Mouse (Mus musculus) cerebellum, adult 9-11 months (tissue): ENCODE measurements around the gene Cchcr1.
"Not testable (repeated sequence)": the region's sequence is repeated elsewhere in the genome, so short reads cannot be mapped to it uniquely, and the experiment has no call there.

Experiments used
- DNase-seq: peaks from one replicate; pipeline ENCODE4 v3.0.0; 2022

Cchcr1 gene

DNA sequence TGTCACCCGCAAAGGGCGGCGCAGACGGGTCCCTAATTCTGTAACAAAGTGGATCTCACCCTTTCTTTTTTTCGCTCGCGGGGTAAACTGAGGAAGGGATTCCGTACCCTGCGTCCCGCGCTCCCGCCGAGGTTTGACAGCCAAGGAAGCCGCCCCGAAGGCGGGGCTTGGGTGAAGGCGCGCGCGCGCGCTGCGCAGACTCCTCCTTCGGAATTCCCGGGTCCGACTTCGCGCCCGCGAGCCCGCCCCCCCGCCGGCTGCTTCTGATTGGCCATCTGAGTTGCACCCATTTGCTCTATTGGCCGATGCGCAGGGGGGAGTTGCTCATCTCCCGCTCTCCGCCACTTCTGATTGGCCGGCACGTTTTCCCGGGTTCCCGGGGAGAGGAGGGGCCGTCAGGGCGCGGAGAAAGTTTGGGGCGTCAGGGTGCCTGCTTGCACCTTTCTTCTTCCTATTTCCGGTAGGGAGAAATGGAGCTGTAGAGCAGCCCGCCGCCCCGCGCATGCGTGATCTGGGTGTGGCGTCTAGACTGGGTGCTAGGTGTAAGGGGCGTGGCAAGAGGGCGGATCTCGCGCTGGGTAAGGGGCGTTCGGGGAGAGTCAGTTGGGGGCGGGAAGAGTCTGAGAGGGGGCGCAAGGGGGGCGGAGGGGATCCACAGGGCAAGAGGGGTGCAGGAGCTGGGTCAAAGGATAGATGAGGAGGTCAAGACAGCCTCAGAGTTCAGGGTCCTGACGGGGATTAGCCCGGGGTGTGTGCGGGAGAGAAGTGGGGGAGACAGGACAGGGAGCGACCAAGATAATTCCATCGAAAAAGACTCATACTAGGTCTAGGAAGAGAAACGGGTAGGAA, at the start of gene Cchcr1, which contains the start of gene Tcf19:
Gene Cchcr1 (plus strand): TSS at position 449 of the 849 bp plus-strand sequence.
Gene Tcf19 (minus strand): TSS at position 173 of the 849 bp plus-strand sequence.
- DNase-seq = peak; percentile 94

DNA sequence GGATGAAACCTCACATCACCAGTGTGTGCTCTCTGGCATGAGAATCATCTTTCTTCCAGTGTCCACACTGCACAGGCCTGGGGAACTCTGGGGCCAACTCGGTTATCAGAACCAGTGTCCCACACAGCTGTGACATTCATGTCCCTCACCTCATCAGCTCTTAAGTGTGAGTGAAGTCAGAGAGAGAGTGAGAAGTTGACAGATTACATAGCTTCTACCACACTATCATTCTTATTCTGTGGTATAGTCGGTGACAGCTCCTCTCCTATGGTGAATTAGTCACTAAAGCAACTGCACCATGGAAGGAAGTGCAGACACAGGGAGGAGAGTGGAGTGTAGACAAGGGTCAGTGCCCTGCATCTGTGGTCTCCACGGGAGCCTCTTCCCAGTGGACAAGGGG, 48.0 kb upstream of the Cchcr1 start:
- not testable (repeated sequence) for DNase-seq

DNA sequence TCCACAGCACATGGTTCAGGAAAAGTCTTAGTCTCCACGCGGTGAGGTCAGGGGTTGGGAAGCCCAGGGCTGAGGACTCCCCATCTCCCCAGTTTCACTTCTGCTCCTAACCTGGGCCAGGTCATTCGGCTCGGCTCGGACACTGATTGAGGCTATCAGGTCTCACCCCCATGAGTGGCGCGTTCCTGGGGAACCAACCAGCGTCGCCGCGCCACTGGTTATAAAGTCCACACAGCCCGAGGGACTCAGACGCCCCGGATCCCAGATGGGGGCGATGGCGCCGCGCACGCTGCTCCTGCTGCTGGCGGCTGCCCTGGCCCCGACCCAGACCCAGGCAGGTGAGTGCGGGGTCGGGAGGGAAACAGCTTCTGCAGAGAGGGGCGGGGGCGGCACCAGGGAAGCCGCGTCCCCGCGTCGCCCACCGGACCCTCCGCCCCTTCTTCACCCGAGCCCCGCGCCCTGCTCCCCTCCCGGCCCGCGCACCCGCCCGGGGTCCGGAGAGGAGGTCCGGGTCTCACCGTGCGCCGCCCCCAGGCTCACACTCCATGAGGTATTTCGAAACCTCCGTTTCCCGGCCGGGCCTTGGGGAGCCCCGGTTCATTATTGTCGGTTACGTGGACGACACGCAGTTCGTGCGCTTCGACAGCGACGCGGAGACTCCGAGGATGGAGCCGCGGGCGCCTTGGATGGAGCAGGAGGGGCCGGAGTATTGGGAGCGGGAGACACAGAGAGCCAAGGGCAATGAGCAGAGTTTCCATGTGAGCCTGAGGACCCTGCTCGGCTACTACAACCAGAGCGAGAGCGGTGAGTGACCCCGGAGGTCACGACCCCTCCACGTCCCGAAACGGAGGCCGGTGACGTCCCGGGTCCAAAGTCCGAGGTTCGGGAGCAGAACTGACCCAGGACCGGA, 46.8 kb upstream of the Cchcr1 start, which contains the start of gene H2-Q10:
Gene H2-Q10 (plus strand): TSS at position 248 of the 910 bp plus-strand sequence.
- no peak for DNase-seq

DNA sequence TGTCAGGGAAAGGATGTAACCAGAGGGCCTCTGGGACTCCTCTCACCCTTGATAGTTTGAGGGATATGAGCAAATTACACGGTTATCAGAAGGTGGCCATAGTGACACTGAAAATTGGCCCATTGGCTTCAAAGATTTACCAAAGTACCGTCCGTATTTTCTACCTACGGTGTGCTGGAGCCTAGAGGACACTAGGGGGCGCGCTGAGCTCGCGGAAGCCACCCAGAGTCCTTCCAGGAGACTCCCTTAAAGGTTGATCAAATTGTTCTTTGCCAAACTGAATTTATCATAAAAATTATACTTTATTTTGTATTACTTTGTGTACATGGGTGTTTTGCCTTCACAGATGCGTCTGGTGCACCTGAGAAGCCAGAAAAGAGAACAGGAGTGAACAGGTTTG, 32.8 kb upstream of the Cchcr1 start:
- DNase-seq = peak; percentile 11

DNA sequence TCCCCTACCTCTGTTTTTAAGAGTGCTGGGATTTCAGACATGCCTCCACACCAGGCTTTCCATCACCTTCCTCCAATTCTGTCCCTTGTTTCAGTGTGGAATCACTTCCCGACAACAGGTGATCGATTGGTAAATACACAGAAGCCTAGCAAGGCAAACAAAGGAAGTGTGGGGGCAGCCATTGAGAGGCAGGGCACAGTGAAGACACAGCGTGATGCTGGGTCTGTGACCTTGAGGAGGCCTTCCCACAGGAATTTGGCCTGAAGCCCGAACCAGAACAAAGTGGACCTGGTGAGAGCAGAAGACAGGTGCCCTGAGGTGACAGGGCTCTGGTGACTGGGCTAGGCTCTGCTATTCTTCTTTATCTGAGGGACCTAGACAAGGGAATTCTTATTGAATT, 31.2 kb upstream of the Cchcr1 start:
- no peak for DNase-seq

DNA sequence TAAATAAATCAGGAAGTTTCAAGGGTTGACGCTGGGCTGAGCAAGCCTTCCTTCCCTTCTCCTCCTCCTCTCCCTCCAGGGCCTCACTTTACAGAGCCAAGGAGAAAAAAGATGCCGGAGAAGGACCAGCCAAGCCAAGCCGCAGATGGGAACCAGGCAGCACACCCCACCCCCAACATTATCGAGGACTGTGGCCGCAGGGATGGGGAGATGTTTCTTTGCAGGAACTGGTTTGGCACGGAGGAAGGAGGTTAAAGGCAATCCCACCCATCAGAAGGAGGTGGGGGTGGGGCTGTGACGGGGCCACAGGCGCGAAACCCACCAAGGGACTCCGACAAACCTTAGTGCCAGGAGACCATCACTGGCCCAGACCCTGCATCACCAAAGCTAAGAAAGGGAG, 30.2 kb upstream of the Cchcr1 start:
- no peak for DNase-seq

DNA sequence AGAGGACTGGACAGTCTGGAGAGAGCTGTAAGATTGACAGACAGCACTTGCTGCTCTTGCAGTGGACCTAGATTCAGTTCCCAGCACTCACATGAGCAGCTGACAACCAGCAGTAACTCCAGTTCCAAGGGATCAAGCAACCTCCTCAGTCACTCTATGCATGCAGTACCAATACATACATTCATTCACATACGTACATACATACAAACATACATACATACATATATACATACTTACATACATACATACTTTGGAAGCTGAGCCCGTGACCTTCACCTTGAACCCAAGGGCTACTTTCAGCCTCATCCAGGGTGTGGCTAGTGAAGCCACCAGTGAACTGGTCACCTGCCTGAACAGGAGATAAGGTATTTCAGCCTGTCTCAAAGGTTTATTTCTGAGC, 28.9 kb upstream of the Cchcr1 start:
- no peak for DNase-seq

DNA sequence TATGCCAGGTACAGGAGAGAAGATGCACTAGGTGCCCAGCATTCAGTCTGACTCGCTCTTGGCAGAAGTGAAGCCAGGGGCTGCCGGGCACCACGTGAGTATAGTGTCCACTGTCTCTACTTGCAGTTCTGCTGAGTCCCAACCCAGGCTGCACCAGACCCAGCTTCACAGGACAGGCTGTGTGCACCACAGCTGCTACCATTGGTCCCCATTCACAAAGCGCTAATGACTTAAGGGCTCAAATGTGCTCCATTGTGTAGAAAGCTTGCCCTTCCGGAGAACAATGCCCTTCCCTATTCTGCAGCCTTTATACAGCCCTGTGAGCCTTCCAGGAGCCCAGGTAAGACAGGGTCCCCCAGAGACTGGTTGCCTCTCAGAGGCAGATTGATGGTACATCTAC, 26.6 kb upstream of the Cchcr1 start:
- no peak for DNase-seq

DNA sequence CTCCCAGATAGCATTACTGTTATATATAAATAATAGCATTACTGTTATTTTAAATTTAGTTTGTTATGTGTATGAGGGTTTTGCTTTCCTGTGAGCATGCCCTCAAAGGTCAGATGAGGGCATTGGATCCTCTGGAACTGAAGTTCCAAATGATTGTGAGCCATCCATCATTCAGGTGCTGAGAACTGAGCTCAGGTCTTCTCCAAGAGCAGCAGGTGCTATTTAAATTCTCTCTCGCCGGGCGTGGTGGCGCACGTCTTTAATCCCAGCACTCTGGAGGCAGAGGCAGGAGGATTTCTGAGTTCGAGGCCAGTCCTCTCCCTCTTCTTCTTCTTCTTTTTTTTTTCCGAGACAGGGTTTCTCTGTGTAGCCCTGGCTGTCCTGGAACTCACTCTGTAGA, 19.8 kb upstream of the Cchcr1 start:
- no peak for DNase-seq

DNA sequence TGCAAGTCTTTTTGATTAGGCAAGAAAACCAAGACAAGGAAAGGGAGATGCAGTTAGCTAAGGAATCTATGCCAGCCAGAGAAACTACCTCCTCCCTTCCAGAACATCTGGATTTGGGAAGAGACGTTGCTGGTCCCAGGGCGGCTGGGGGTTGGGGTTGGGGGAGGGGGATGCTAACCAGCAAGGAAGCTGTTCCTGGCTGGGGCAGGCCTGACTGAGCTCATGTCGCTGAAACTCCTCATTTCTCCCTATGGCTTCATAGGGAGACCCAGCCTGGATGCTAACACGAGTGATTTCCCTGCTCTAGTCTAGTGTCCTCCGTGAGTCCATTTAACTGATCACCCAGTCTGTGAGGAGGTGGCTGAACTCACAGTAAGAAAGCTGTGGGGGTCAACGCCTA, 14.7 kb upstream of the Cchcr1 start:
- DNase-seq = no peak

DNA sequence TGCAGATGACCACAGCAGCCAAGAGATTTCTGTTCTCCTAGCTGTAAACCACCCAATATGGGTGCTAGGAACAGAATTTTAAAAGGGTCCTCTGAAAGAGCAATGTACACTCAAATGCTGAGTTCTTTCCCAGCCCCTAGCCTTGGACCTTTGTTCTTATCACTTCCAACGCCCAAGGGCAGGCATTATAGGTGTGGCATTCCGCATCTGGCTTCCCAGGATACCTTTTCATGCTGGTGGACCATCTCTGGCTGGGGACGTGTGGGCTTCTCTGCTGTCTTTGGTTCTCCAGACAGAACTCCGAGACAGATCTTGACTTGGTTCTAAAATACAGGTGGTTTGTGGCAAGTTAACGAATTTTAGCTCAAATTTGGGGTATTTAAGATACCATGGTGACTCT, 14.1 kb upstream of the Cchcr1 start:
- DNase-seq = no peak

DNA sequence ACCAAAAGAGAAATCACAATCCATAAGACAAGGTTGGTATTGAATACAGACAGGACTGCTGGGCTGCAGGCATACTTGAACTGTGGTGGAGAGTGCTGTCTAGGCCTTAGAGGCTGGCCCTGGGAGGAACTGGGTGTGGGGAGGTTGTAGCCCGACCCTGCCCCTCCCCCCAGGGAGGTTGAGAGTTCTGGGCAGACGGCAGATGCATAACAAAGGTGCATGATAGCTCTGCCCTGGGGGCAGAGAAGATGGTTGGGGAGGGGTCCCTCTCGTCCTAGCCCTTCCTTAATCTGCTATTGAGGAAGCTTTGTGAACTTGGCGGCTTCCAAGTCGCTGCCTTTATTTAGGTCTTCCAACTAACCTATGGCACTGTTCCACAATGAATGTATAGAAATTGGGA, 13.1 kb upstream of the Cchcr1 start:
- DNase-seq = no peak

DNA sequence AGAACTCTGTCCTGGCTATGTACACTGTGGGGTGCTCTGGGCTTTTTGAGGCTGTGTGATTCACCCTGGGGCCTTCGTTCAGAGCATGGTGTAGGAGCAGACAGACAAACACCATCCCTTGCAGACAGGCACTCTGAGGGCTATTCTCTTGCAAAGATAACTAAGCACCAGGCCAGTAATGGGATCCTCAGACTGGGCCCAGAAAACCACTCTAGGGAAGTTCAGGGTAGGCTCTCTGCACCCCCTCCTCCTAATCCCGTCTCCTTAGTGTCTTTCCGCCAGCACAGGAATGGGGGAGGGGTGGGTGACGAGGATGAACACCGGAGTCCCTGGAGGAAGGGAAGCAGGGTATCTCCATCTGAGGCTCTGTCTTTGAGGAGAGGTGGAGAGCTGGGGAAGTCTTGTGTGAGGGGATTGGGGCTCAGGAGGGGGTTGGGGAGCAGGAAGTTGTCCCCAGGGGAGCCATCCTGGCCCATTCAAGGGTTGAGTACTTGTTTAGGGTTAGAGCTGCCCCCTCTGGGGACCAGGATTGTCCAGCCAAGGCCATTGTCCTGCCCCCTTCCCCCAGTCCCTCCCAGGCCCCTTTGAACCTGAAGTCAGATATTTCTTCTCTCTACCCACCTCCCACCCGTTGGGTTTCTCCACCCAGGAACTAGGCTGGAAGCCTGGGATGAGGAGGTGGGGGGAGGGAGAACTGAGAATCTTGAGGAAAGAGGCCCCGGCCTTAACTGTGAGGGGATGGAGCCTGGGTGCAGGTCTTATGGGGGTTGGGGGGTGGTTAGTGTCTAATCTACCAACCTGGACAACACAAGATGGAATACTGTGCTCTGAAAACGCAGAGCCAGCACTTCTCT, 12.0 kb upstream of the Cchcr1 start:
- DNase-seq = no peak

DNA sequence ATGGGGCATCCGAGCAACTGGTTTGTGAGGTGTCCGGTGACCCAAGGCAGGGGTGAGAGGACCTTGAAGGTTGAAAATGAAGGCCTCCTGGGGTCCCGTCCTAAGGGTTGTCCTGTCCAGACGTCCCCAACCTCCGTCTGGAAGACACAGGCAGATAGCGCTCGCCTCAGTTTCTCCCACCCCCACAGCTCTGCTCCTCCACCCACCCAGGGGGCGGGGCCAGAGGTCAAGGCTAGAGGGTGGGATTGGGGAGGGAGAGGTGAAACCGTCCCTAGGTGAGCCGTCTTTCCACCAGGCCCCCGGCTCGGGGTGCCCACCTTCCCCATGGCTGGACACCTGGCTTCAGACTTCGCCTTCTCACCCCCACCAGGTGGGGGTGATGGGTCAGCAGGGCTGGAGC, 11.1 kb upstream of the Cchcr1 start, which contains the start of gene Pou5f1:
Gene Pou5f1 (plus strand): TSS at position 243 of the 400 bp plus-strand sequence.
- no peak for DNase-seq

DNA sequence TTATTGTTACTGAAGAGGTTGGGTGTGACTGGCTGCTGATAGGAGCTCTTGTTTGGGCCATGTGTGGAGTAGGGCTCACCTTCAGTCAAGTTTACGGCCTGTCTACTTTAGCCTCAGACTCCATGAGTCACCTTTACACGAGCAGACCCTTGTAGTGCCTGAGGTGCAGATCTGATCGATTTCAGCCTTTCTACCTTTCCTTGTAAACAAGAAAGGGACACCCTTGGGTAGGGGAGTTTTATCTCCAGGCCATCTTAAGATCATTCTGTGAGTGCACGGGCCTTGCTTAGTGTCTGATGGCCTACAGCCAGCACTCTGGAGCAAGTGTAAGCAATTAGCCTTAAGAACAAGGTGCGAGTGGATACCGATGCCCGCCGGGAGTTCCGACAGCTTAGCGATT, 10.0 kb upstream of the Cchcr1 start:
- no peak for DNase-seq

DNA sequence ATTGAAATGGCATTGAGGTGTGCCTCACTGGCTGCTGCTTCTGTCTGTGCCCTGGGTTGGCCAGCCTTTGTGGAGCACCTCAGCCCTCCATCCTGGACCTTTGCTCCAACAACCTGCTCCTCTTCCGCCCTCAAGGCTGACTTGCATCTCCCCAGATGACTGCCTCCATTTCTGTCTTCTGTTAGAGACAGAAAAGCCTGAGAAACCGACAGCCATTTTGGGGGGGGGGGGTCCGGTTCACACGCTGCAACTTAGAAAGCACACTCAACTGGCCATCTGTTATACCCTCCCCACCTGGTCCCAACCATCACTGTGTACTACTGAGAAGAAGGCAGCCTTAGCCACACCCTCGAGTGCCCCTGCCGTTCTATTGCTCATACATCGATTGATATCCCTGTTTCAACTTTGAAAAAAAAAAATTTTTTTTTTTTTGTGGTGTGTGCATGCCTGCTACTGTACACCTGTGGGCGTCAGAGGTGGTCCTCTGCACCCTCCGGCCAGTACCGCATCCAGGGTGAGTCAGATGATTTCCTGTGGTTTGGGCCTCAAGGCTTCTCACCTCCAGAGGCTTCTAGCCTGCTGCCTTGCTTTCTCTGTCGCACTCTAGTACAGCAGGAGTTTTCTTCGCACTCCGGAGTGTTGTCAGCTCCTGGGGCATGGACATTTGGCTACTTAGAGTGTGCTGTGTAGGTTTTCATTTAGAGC, 9.2 kb upstream of the Cchcr1 start:
- DNase-seq = no peak

DNA sequence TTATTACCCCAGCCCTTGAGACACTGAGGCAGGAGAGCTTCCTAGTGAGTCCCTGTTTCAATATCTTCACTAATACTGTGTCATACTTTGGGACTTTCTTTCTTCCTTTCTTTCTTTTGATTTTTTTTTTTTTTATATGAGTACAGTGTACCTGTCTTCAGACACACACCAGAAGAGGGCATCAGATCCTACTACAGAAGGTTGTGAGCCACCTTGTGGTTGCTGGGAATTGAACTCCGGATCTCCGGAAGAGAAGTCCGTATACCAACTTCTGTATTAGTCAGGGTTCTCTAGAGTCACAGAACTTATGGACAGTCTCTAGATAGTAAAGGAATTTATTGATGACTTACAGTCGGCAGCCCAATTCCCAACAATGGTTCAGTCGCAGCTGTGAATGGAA, 8.6 kb upstream of the Cchcr1 start:
- DNase-seq = not testable (repeated sequence)

DNA sequence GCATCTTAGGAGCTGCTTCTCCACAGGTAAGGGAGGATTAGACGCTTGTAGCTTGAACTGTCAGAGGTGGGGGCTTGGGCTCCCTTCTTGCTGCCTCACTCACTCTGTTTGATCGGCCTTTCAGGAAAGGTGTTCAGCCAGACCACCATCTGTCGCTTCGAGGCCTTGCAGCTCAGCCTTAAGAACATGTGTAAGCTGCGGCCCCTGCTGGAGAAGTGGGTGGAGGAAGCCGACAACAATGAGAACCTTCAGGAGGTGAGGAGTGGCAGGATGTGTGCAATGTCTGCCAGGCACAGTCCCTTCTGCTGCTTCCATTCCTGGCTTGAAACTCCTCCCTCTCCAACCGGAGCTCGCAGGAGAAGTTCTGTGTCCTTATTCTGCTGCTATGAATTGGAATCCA, 7.6 kb upstream of the Cchcr1 start:
- no peak for DNase-seq

DNA sequence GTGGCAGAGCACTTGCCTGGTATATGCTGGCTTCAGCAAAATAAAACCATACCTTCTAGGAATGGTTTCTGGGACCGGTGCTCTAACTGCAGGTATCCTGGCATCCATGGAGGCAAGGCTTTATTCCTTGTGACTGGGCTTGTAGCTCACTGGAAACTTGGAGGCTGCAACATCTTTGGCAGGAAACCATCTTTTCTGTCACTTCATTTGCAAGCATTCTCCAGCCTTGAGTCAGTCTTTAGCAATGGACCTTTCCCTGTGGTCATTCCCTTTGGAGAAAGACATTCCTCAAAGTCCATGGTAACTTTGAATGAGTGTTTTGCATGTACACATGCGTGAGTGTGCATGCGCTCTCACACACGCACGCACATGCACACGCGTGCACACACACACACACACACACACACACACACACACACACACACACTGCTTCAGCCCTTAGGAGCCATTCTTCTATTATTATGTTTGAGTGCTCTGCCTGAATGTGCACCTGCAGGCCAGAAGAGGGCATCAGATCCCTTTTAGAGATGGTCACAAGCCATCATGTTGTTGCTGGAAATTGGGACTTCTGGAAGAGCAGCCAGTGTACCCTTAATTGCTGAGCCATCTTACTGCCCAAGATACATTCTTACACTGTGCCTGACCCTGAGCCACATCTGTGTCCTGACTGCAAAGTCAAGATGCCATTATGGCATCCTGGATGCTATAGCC, 3.8 kb upstream of the Cchcr1 start:
- no peak for DNase-seq

DNA sequence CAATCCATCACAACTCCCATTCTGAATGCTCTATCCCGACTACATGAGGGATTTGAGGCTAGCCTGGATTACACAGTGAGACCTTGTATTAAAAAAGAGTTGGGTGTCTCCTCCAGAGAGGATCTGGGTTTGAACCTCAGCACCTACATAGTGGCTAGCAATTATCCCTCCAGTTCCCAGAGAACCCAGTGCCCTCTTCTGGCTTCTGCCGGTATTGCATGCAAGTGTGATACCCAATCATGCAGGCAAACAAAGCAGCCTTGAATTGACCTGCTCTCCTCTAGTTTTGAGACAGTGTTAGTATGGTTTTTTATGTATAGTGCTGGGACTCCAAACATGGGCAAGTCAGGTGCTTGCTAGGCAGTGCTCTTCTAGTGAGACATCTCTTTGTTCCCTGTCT, 3.0 kb upstream of the Cchcr1 start:
- peak; percentile 35 for DNase-seq

DNA sequence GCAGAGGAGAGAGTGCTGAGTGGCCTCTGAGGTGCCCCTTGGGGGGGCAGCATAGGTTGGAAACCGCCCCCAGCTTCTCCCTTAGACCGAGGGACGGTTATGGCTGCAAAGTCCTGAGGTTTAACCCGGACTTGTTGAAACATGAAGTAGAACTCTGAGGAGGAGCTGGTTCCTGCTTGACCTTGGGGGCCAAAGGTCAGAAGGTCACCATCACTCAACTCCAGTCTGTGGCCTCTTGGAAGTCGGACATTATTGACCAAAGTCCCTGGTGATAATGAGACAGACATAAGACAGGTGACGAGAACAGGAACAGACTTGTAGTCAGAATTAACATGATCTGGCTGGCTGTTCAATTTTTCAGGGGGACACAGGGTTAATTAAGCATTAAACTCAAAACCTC, 2.1 kb upstream of the Cchcr1 start:
- peak; percentile 22 for DNase-seq
